Mouse (Mus musculus): ENCODE data around the gene Eif2s2. TPM values are rescaled to one million over a fixed set of nuclear protein-coding genes. Genes with fewer than 3 reads are reported as not detected.
"Not testable (repeated sequence)": the region's sequence is repeated elsewhere in the genome, so short reads cannot be mapped to it uniquely, and the experiment has no call there.

The Eif2s2 gene
- total RNA-seq (2021) = 10 to 100 TPM; 47.1 to 48.5 TPM

- intact Hi-C loops (cut with DNase I) = no loop called here
- DNase-seq (ENCODE audit: low spot score in 2 of 2) = peak; percentile 95 to 99
These were observed at the start of gene Eif2s2 for GRCm38 (mm10) chr2:154892201-154893044. Gene Eif2s2 (minus strand): TSS chr2:154892935.

GRCm38 (mm10) chr2:154941952-154942351 is 49.2 kb upstream of the Eif2s2 start:
- intact Hi-C loops (cut with DNase I) = loop anchor here (2.0 to 10.0 kb wide), 2 partner anchors 293 to 527 kb away; no protein-coding TSS in a partner anchor
- DNase-seq (ENCODE audit: low spot score in 2 of 2) = no peak

GRCm38 (mm10) chr2:154937547-154938390 is 45.0 kb upstream of the Eif2s2 start:
- no peak for DNase-seq (ENCODE audit: low spot score in 2 of 2)
- intact Hi-C loops (cut with DNase I) = no loop called here

- no peak for DNase-seq (ENCODE audit: low spot score in 2 of 2)
- intact Hi-C loops (cut with DNase I) = no loop called here
These were observed 43.9 kb upstream of the Eif2s2 start for GRCm38 (mm10) chr2:154936536-154937155.

GRCm38 (mm10) chr2:154936106-154936505 is 43.4 kb upstream of the Eif2s2 start:
- intact Hi-C loops (cut with DNase I) = no loop called here

GRCm38 (mm10) chr2:154933884-154934283 is 41.1 kb upstream of the Eif2s2 start:
- intact Hi-C loops (cut with DNase I) = no loop called here
- peak in 1 of 2 experiments; percentile 12 for DNase-seq (ENCODE audit: low spot score in 2 of 2)

More at GRCm38 (mm10) chr2:154936106-154936505, 43.4 kb upstream of the Eif2s2 start:
- DNase-seq (ENCODE audit: low spot score in 2 of 2) = no peak

GRCm38 (mm10) chr2:154928298-154928697 is 35.6 kb upstream of the Eif2s2 start:
- DNase-seq (ENCODE audit: low spot score in 2 of 2) = no peak
- intact Hi-C loops (cut with DNase I) = no loop called here

- intact Hi-C loops (cut with DNase I) = no loop called here
- DNase-seq (ENCODE audit: low spot score in 2 of 2) = no peak
These were observed 34.1 kb upstream of the Eif2s2 start for GRCm38 (mm10) chr2:154926843-154927242.

- DNase-seq (ENCODE audit: low spot score in 2 of 2) = no peak
- intact Hi-C loops (cut with DNase I) = no loop called here
These were observed 32.8 kb upstream of the Eif2s2 start for GRCm38 (mm10) chr2:154925411-154926031.

- intact Hi-C loops (cut with DNase I); DNase-seq (ENCODE audit: low spot score in 2 of 2): not testable (repeated sequence)
These were observed 29.4 kb upstream of the Eif2s2 start for GRCm38 (mm10) chr2:154922134-154922533.

GRCm38 (mm10) chr2:154920896-154921295 is 28.2 kb upstream of the Eif2s2 start:
- DNase-seq (ENCODE audit: low spot score in 2 of 2) = no peak
- intact Hi-C loops (cut with DNase I) = loop anchor here (2.0 kb wide), 1 partner anchor 50 kb away; no protein-coding TSS in a partner anchor

- DNase-seq (ENCODE audit: low spot score in 2 of 2) = no peak
- intact Hi-C loops (cut with DNase I) = no loop called here
These were observed 25.3 kb upstream of the Eif2s2 start for GRCm38 (mm10) chr2:154917866-154918641.

- peak in 1 of 2 experiments; percentile 14 for DNase-seq (ENCODE audit: low spot score in 2 of 2)
- intact Hi-C loops (cut with DNase I) = no loop called here
These were observed 23.8 kb upstream of the Eif2s2 start for GRCm38 (mm10) chr2:154916547-154916946.

- DNase-seq (ENCODE audit: low spot score in 2 of 2) = no peak
- intact Hi-C loops (cut with DNase I) = no loop called here
These were observed 23.3 kb upstream of the Eif2s2 start for GRCm38 (mm10) chr2:154915922-154916541.

- DNase-seq (ENCODE audit: low spot score in 2 of 2) = no peak
- intact Hi-C loops (cut with DNase I) = no loop called here
These were observed 17.1 kb upstream of the Eif2s2 start for GRCm38 (mm10) chr2:154909789-154910188.

- intact Hi-C loops (cut with DNase I) = not testable (repeated sequence)
These were observed 15.5 kb upstream of the Eif2s2 start for GRCm38 (mm10) chr2:154908223-154908622.

GRCm38 (mm10) chr2:154905796-154906195 is 13.1 kb upstream of the Eif2s2 start:
- intact Hi-C loops (cut with DNase I) = no loop called here

More at GRCm38 (mm10) chr2:154908223-154908622, 15.5 kb upstream of the Eif2s2 start:
- DNase-seq (ENCODE audit: low spot score in 2 of 2) = not testable (repeated sequence)

GRCm38 (mm10) chr2:154902111-154902510 is 9.4 kb upstream of the Eif2s2 start:
- no peak for DNase-seq (ENCODE audit: low spot score in 2 of 2)
- intact Hi-C loops (cut with DNase I) = no loop called here

More at GRCm38 (mm10) chr2:154905796-154906195, 13.1 kb upstream of the Eif2s2 start:
- no peak for DNase-seq (ENCODE audit: low spot score in 2 of 2)

All from left cerebral cortex, postnatal 25 days (tissue).